Mouse (Mus musculus): ENCODE data around the gene Mier2.

GRCm38 (mm10) chr10:79532678-79533077 is 22.3 kb downstream of the Mier2 start:
- no peak for TF ChIP-seq CTCF (IDR thresholded peaks at IDR 0.05)
- no peak for TF ChIP-seq EP300 (IDR thresholded peaks at IDR 0.05; ENCODE audit: insufficient read depth, low read depth, low read length)
- no peak for TF ChIP-seq POLR2A (IDR thresholded peaks at IDR 0.05; ENCODE audit: insufficient read depth, low read depth, low read length)
